Mouse (Mus musculus): ENCODE data around the gene Slc24a4.
"Not testable (repeated sequence)": the region's sequence is repeated elsewhere in the genome, so short reads cannot be mapped to it uniquely, and the experiment has no call there.

The Slc24a4 gene

DNA sequence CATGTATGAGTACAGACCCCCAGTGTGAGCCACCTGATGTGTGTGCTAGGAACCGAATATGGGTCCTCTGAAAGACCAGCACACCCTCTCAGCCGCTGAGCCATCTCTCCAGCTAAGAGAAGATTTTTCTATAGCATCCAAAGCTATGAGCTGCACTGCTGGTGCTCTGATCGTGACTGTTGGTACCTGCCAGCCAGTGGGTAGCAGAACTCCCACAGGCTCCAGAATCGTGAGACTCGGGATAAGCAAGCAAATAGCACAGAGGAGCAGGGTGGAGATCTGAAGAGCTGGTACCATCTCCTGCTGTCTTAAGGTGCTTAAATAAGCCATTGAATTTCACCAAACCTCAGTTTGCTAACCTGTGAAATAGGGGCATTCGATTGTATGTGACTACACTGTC is 119.6 kb downstream of the Slc24a4 start:
- DNase-seq (ENCODE audit: low spot score in 2 of 2) = no peak

DNA sequence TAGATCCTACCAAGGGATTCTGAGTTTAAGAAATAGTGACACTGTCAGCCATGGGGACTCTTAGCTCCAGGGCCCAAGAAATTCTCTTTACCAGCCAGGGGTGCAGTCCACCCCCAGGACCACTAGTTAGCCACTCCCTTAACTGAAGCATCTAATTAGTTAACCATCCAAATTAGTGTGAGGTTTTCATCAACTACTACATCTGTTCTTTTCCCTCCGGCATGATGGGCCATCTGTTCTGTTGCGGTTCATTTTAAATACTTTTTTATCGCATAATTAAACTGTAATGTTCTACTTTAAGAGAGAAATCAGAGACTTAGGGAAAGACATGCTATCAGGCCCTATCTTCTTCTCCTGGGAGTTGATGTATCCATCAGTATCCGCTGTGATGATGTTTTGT is 121.8 kb downstream of the Slc24a4 start:
- no peak for DNase-seq (ENCODE audit: low spot score in 2 of 2)

DNA sequence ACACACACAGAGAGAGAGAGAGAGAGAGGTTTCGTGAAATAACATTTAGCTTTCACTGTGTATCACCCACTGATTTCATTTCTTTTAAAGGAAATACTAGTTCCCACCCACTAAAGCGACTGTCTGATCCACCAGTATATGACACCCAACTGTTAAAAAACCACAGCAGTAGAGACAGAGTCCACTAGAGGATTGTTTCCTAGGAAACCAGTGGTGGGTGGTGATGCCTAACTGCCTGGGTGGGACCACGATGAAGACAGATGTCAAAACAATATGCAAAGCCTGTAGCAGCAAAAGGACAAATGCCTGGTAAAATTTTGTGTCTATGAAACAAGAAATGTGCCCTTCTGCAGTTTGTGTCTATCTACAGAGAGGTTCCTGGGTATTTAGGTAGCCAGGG is 122.5 kb downstream of the Slc24a4 start:
- DNase-seq (ENCODE audit: low spot score in 2 of 2) = no peak

DNA sequence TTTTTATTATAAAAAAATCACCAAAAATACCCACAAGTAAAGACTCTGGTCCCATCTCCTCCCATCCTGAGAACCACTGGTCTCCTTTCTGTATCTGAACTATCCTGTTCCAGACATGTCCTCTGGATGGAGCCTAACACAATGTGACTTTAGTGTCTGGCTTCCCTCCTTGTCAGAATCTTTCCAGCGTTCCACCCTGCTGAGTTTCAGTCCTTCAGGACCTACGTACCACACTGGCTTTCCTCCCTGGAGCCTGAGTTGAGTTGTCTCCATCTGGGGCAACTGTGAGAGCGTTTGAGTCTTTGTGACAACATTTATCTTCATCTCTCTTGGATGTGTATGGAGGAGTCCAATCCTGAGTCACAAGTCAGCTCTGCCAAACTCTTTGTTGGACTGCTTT is 123.5 kb downstream of the Slc24a4 start:
- DNase-seq (ENCODE audit: low spot score in 2 of 2) = no peak

DNA sequence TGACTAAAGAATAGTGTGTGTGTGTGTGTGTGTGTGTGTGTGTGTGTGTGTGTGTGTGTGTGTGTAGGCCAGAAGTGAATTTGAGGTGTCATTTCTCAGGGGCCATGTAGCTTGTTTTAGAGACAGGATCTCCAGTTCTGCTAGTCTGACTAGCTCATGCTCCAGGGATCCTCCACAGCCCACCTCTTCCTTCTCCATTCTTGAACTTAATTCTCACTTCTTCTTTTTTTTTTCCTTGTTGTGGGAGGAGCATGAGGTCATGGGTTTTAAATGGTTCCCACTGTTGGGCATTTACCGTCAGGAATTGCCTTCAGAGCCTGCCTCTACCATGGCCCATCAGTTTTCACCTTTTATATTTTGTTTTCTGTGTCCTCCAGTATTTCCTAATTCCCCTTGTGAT is 124.0 kb downstream of the Slc24a4 start:
- DNase-seq (ENCODE audit: low spot score in 2 of 2) = no peak

DNA sequence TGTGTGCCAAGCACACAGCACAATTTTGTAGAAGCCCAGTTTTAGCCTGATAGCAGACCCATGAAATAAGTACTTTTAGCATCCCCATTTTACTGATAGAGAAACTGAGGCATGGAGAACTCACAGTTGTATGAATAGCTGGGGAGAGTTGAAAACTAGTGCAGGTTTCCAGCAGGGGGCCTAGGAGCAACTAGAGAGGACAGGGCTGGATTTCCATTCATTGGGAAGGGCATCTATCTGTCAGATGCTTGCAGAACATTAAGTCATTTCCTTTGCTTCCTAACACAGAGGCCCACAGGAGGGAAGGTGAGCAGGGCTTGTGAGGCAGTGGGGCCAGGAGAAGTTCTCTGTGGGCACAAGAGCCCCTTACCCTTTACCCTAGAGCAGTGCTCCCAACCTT is 126.5 kb downstream of the Slc24a4 start:
- no peak for DNase-seq (ENCODE audit: low spot score in 2 of 2)

- DNase-seq (ENCODE audit: low spot score in 2 of 2) = no peak
Measured at GRCm38 (mm10) chr12:102258522-102259112, 130.1 kb downstream of the Slc24a4 start.

DNA sequence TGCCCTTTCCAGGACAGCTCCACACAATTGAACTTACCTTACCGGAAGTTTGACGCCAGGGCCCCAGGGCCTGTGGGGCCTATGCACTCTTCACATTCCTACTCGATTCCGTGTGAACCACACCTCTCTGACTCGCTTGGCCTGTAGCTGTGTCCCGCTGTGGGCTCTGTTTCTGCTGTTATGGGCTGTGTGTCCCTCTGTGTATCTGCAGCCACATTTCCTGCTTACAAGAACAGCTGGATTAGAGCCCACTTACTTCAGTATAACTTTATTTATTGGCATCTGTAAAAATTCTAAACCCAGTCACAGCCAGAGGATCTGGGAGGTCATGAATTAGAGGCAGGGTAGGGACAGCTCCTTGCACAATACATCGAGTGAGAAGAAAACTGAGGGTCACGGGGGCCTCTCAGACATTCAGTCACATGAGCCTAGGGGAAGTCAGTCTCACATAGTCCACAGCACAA is 133.4 kb downstream of the Slc24a4 start:
- no peak for DNase-seq (ENCODE audit: low spot score in 2 of 2)

DNA sequence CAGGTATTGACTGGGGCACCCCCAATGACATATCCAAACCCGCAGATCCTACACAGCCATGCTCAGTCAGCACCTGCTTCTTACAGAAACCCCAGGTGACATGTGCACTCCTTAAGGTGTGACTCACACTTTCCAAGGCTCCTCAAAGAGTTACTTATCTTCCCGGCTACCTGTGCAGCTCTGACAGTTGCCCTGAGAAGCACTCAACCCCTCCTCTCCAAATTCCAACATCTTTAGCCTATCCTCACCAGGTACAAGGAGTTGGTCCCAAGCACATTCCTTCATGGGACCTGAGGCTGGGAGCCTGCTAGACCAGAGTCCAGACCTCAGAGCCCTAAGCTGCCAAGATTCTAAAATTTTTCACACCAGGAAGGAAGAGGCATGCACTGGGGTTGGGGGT is 134.3 kb downstream of the Slc24a4 start:
- DNase-seq (ENCODE audit: low spot score in 2 of 2) = no peak

DNA sequence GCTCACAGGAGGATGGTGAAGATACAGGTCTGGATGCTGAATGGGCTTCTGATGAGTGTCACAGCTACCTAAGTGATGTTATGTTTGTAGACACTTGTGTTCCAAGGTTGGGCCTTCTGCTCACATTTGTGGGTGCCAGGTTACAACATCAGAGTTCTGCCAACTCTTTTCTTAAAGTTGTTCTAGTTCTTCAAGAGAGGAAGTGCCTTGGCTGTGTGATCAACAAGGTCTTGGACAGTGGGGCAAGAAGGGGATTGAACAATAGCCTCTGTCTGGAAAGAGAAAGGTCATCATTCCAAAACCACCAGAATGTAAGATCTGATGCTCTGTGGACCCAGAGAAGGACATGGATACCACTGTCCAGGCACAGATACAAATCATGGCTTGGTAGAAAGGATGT is 134.7 kb downstream of the Slc24a4 start:
- DNase-seq (ENCODE audit: low spot score in 2 of 2) = no peak

- DNase-seq (ENCODE audit: low spot score in 2 of 2) = no peak
Measured at GRCm38 (mm10) chr12:102266433-102266832, 137.9 kb downstream of the Slc24a4 start.

- no peak for DNase-seq (ENCODE audit: low spot score in 2 of 2)
Measured at GRCm38 (mm10) chr12:102269144-102269543, 140.6 kb downstream of the Slc24a4 start.

GRCm38 (mm10) chr12:102270776-102271405 is 142.4 kb downstream of the Slc24a4 start:
- DNase-seq (ENCODE audit: low spot score in 2 of 2) = no peak

DNA sequence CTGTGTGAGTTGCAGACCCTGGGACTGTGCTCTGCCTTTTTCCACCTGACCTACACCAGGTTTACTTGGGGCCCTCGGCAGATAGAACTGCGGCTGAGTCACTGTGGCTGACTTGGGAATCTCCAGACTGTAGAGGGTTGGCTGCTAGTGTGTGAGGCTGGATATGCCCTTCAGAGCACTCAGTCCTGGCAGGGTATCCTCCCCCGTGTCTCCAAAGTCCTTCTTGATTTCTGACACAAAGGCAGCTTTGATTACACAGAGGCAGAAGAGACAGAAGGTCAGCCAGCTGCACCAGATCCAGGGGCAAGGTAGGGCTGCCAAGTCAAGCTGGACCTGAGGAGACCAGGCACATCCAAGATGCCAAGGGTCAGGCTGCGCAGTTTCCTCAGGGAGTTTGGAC is 142.9 kb downstream of the Slc24a4 start:
- no peak for DNase-seq (ENCODE audit: low spot score in 2 of 2)

GRCm38 (mm10) chr12:102275833-102276443 is 147.4 kb downstream of the Slc24a4 start:
- DNase-seq (ENCODE audit: low spot score in 2 of 2) = no peak

DNA sequence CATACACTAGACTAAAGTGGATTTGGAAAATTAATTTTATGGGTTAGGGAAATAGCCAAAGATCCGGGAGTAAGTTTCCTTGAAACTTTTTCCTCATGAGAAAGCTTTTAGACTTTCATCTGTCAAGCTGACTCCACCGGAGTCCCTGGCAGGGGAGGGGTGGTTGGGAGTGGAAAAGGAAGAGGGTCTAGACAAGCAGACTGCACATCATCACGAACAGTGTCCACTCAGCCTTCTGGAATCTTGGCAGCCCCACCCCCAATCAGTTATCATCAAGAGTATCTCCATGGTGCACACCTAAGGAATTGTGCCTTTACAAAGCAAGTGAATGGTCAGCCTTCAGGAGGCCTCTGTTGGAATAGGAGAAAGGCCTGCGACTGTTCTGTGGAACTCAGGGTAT is 151.8 kb downstream of the Slc24a4 start:
- DNase-seq (ENCODE audit: low spot score in 2 of 2) = not testable (repeated sequence)

- DNase-seq (ENCODE audit: low spot score in 2 of 2) = no peak
Measured at GRCm38 (mm10) chr12:102280867-102281503, 152.5 kb downstream of the Slc24a4 start.

DNA sequence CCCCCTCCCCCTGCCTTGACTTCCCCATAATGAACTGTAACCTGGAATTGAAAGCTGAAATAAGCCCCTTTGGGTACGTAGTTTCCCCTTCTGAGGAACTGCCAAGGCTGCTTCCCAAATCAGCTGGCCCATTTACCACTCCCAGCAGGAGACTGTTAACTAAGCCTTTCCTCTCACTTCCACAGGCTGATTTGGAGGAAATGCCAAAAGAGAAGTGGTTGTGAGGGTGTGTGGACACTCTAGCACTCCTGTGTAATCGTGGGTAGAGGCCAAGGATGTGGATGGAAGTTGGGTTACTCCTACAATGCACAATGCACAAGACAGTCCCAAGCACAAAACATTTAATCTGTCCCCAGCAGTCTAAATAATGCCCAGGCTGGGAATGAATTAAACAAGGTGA is 153.6 kb downstream of the Slc24a4 start:
- DNase-seq (ENCODE audit: low spot score in 2 of 2) = no peak

DNA sequence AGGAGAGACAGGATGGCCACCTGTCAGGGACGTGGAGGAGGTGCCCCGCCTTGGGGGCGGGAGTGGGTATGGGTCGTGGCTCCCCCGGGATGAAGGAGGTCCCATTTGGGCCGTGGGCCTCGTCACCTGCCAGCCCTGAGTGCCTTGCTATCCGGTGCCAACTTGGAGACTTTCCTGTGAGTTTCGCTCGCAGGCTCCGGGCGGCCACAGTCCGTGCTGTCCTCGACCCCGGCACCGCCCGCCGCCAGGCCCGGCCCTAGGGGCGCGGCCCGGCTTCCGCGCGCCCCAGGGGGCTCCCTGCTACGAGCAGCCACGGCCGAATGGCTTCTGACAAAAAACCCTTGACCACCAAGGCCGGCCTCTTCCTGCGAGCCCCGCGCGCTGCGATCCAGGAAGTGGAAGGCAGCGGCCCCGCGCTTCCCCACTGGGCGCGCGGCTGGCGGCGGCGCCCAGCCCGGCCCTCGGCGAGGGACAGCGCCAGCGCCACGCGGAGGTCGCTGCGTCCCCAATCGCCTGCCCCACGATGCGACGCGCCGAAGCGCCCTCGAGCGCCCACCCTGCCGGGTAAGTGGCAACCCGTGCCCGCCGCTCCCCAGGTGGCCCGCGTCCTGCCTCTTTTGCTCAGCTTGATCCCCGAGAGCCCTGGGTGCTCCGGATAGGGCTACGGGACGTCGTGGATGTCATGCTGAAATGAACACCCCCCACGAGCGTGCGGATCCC is 154.4 kb downstream of the Slc24a4 start, which contains the start of gene Rin3:
Rin3 (plus strand) TSS at position 286 of the 720 bp plus-strand sequence.
- DNase-seq (ENCODE audit: low spot score in 2 of 2) = peak; percentile 32 to 60

DNA sequence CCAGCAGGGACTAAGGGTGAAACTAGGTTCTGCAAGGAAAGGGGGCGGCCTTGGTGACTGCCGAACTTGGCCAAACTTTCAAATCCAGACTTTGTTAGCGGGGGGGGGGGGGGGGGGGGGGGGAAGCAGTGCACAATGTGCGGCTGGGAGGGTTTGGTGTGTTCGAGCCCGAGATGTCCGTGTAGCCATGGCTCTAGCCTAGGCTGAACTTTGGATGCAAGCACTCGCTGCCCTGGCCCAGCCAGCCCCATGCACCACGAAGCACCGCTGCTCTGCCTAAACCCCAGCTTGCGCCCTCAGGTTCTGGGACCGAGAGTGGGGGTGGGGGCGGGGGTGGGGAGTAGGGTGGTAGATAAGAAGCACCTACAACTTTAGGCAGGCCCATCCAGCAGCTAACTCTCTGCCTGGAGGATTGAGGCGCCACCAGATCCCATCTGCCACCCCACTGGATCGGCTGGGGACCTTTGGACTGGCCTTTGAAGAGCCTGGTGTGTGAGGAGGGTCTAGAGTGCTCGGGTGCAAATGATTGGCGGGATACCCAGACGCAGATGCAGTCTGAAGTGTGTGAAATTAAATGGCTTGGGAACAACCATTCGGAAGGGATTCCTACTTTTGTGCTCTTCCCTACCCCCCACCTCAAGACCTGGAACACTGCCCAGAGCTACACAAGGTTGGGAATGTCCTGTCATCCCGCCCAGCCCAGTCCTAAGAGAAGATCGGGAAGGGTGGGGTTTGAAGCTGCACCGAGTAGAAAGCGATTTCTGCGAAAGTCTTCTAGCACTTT is 155.1 kb downstream of the Slc24a4 start:
- no peak for DNase-seq (ENCODE audit: low spot score in 2 of 2)

- DNase-seq (ENCODE audit: low spot score in 2 of 2) = no peak
Measured at GRCm38 (mm10) chr12:102284267-102284610, 155.7 kb downstream of the Slc24a4 start.

All from spleen, postnatal 10 days (tissue).